Mouse (Mus musculus) midbrain, postnatal 0 days (tissue): ENCODE measurements around the gene Akip1. TPM values are rescaled to one million over a fixed set of nuclear protein-coding genes. Genes with fewer than 3 reads are reported as not detected.

ENCODE experiments used
- ATAC-seq: fragments of 200-750 bp; cut with Nextera tagmentation; 2 replicates; pipeline ENCODE4 v1.8.0; 2017; ENCODE audit warnings: moderate number of reproducible peaks, mild to moderate bottlenecking, moderate TSS enrichment, moderate library complexity; ENCODE audit not compliant: low FRiP score
- DNase-seq: peaks from one replicate; pipeline ENCODE4 v3.0.0-alpha.2; 2015; ENCODE audit warnings: low spot score
- H3K27ac ChIP-seq: fragments of 300-500 bp; sonication (generic); 2 replicates; pipeline ENCODE4 v1.5.1; 2014; ENCODE audit warnings: low read depth, mild to moderate bottlenecking, low read length, mixed read lengths
- H3K27me3 ChIP-seq: fragments of 300-500 bp; sonication (generic); 2 replicates; pipeline ENCODE4 v1.6.1; 2014; ENCODE audit warnings: low read length, control low read depth, mixed read lengths; ENCODE audit not compliant: insufficient read depth
- H3K36me3 ChIP-seq: fragments of 300-500 bp; sonication (generic); 2 replicates; pipeline ENCODE4 v1.6.1; 2014; ENCODE audit warnings: low read length, control low read depth, mixed read lengths; ENCODE audit not compliant: insufficient read depth
- H3K4me1 ChIP-seq: fragments of 300-500 bp; sonication (generic); 2 replicates; pipeline ENCODE4 v1.6.1; 2014; ENCODE audit warnings: mild to moderate bottlenecking, control low read depth, antibody characterized with exemption, low read length, mixed read lengths; ENCODE audit not compliant: insufficient read depth
- H3K4me2 ChIP-seq: fragments of 300-500 bp; sonication (generic); 2 replicates; pipeline ENCODE4 v1.6.1; 2014; ENCODE audit warnings: low read depth, mild to moderate bottlenecking, low read length, mixed read lengths; ENCODE audit not compliant: poor library complexity, severe bottlenecking
- H3K4me3 ChIP-seq: fragments of 300-500 bp; sonication (generic); 2 replicates; pipeline ENCODE4 v1.5.1; 2014; ENCODE audit warnings: low read depth, mild to moderate bottlenecking, low read length, moderate library complexity
- H3K9ac ChIP-seq: fragments of 300-500 bp; sonication (generic); replicated peaks from 2 replicates; pipeline ENCODE4 v1.6.1; 2014; ENCODE audit warnings: mild to moderate bottlenecking, low read length, moderate library complexity, mixed read lengths; ENCODE audit not compliant: poor library complexity, severe bottlenecking
- H3K9me3 ChIP-seq: fragments of 300-500 bp; sonication (generic); 2 replicates; pipeline ENCODE4 v1.6.1; 2016; ENCODE audit warnings: low read length, control low read depth
- CTCF ChIP-seq: IDR thresholded peaks from 2 replicates; pipeline ENCODE4 v1.5.1; 2016; ENCODE audit warnings: antibody characterized with exemption, mild to moderate bottlenecking
- WGBS: fragments of 180-500 bp; shearing (Covaris S2); extraction: QIAGEN DNeasy Blood & Tissue Kit; methylation state at CpG from one replicate; pipeline ENCODE4 v1.1.7; 2014; 5-methylcytosine and 5-hydroxymethylcytosine counted together
- polyA plus RNA-seq: library from polyadenylated mRNA; unstranded; fragments of >200 nt; fragmentation: Nextera tagmentation; extraction: Ambion mirVana; gene quantifications from 2 replicates; pipeline ENCODE4 v1.2.1, GENCODE M21; 2015
- total RNA-seq: library from RNA; depleted of rRNA; stranded (reverse); fragments of >200 nt; gene quantifications from 2 replicates; pipeline ENCODE4 v1.2.3, GENCODE M21; 2014

The Akip1 gene
- total and polyA plus RNA-seq, 2 experiments from 2014 or later: 8.2 to 12.1 TPM

GRCm38 (mm10) chr7:109686585-109687128 lies 16.8 kb upstream of the Akip1 start:
- DNase-seq (no peak), ATAC-seq (no peak)
- WGBS: 27% methylated on average over 9 of the region's 9 CpGs
- Histone ChIP-seq H3K9me3 (no peaks in the 10 kb centered on the region), H3K27ac (no peak overlapping the region), H3K36me3 (no peaks in the 10 kb centered on the region), H3K27me3 (no peaks in the 10 kb centered on the region), H3K9ac (no peak overlapping the region), H3K4me3 (no peak overlapping the region), H3K4me1 (no peaks in the 10 kb centered on the region), H3K4me2 (no peak overlapping the region)
- no peak for TF ChIP-seq CTCF

- H3K36me3 ChIP-seq: no peaks in the 10 kb centered on the region
- ATAC-seq: no peak
- DNase-seq: no peak
- H3K9ac ChIP-seq: no peak overlapping the region
- H3K4me2 ChIP-seq: no peak overlapping the region
- no peaks in the 10 kb centered on the region for H3K9me3 ChIP-seq
- 90% methylated on average over 3 of the region's 3 CpGs for WGBS
- no peaks in the 10 kb centered on the region for H3K4me1 ChIP-seq
- peak; percentile 49 for TF ChIP-seq CTCF
- no peaks in the 10 kb centered on the region for H3K27me3 ChIP-seq
- H3K4me3 ChIP-seq: no peak overlapping the region
- H3K27ac ChIP-seq: no peak overlapping the region
Measured at GRCm38 (mm10) chr7:109690101-109690500, 13.4 kb upstream of the Akip1 start.

- no peak for ATAC-seq
- no peak for TF ChIP-seq CTCF
- 84% methylated on average over 5 of the region's 5 CpGs for WGBS
Measured at GRCm38 (mm10) chr7:109690961-109691360, 12.5 kb upstream of the Akip1 start.

GRCm38 (mm10) chr7:109694576-109695338 lies 8.7 kb upstream of the Akip1 start:
- 82% methylated on average over 13 of the region's 13 CpGs for WGBS
- no peak for ATAC-seq
- H3K9me3 ChIP-seq: no peaks in the 10 kb centered on the region

More at GRCm38 (mm10) chr7:109690961-109691360, 12.5 kb upstream of the Akip1 start:
- Histone ChIP-seq H3K27me3 (no peaks in the 10 kb centered on the region), H3K4me3 (no peak overlapping the region), H3K36me3 (no peaks in the 10 kb centered on the region), H3K9ac (no peak overlapping the region), H3K4me1 (no peaks in the 10 kb centered on the region), H3K9me3 (no peaks in the 10 kb centered on the region), H3K4me2 (no peak overlapping the region), H3K27ac (no peak overlapping the region)
- no peak for DNase-seq

GRCm38 (mm10) chr7:109695339-109695726 lies 8.2 kb upstream of the Akip1 start:
- Histone ChIP-seq H3K4me2 (no peak overlapping the region), H3K27me3 (no peaks in the 10 kb centered on the region), H3K4me3 (no peak overlapping the region), H3K9ac (no peak overlapping the region), H3K36me3 (no peaks in the 10 kb centered on the region), H3K4me1 (no peaks in the 10 kb centered on the region), H3K9me3 (no peaks in the 10 kb centered on the region), H3K27ac (no peak overlapping the region)
- 92% methylated on average over 10 of the region's 10 CpGs for WGBS
- DNase-seq (no peak), ATAC-seq (no peak)
- TF ChIP-seq CTCF: no peak

More at GRCm38 (mm10) chr7:109694576-109695338, 8.7 kb upstream of the Akip1 start:
- no peak for DNase-seq
- H3K36me3 ChIP-seq: no peaks in the 10 kb centered on the region
- H3K4me2 ChIP-seq: no peak overlapping the region
- no peak overlapping the region for H3K27ac ChIP-seq
- no peak for TF ChIP-seq CTCF
- H3K4me1 ChIP-seq: no peaks in the 10 kb centered on the region
- no peak overlapping the region for H3K4me3 ChIP-seq
- H3K27me3 ChIP-seq: no peaks in the 10 kb centered on the region
- H3K9ac ChIP-seq: no peak overlapping the region

- no peak overlapping the region for H3K9ac ChIP-seq
- peak; percentile 29 for TF ChIP-seq CTCF
- no peak for ATAC-seq
Measured at GRCm38 (mm10) chr7:109700213-109700612, 3.3 kb upstream of the Akip1 start.

More at GRCm38 (mm10) chr7:109700213-109700612, 3.3 kb upstream of the Akip1 start:
- Histone ChIP-seq H3K4me3 (no peak overlapping the region), H3K27me3 (no peaks in the 10 kb centered on the region), H3K27ac (no peak overlapping the region), H3K9me3 (no peaks in the 10 kb centered on the region), H3K4me1 (no peaks in the 10 kb centered on the region), H3K36me3 (no peaks in the 10 kb centered on the region), H3K4me2 (no peak overlapping the region)
- DNase-seq: no peak
